Mouse (Mus musculus): ENCODE data around the gene Zswim3. TPM values are rescaled to one million over a fixed set of nuclear protein-coding genes. Genes with fewer than 3 reads are reported as not detected.

Gene Zswim3
- polyA plus RNA-seq, 1 experiment from 2014 or later = 11.3 TPM

GRCm38 (mm10) chr2:164767812-164768540 lies 36.9 kb upstream of the Zswim3 start:
- DNase-seq (ENCODE audit: low spot score) (no peak), ATAC-seq (replicated peaks; ENCODE audit: insufficient number of reproducible peaks, low FRiP score, low TSS enrichment, low read depth) (no peak)
- Histone ChIP-seq H3K27ac (replicated peaks; ENCODE audit: low read depth, low read length) (no peak overlapping the region), H3K4me3 (ENCODE audit: low read depth, low read length) (no peak overlapping the region), H3K36me3 (replicated peaks; ENCODE audit: control insufficient read depth, insufficient read depth, low read depth, low read length) (peaks cover 2% of the 10 kb centered on the region), H3K9me3 (replicated peaks; ENCODE audit: control insufficient read depth, low read length) (no peaks in the 10 kb centered on the region), H3K27me3 (ENCODE audit: control insufficient read depth, insufficient read depth, low read length) (no peaks in the 10 kb centered on the region), H3K4me2 (ENCODE audit: low read depth, low read length) (no peak overlapping the region), H3K9ac (replicated peaks; ENCODE audit: low read length) (no peak overlapping the region), H3K4me1 (ENCODE audit: control insufficient read depth, insufficient read depth, low read length) (peaks cover 4% of the 10 kb centered on the region; the same call in 1 of the 2 replicates)
- WGBS = 92% methylated on average over 15 of the region's 15 CpGs

DNA sequence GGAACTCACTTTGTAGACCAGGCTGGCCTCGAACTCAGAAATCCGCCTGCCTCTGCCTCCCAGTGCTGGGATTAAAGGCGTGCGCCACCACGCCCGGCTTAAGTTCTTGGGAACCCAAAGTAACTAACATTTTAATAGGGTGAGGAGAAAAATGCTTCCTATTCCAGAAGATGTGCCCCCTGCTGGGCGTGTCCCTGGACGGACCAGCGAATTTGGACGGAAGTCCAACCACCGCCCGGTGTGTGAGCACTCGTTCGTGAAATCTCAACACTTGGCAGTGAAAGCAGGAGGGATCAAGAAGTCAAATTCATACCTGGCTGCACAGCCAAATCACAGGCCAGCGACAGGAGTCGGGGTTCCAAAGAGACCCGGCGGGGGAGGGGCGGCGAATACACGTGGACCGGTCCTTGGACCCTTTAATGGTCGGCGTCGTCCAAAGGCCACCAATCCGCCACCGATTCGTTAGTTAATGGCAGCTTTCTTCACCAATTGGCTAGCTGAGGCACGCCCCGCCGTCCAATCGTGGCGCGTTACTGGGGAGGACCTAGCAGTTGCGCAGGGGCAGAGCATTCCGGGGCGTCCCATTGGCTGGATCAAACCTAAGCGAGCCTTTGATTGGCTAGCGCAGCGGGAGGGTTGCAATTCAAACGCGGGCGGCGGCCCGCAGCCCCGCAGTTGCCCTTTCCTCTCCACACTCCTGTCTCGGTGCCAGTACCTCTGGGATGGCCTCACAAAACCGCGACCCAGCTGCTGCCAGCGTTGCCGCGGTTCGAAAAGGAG lies 35.5 kb upstream of the Zswim3 start, which contains the start of gene Ube2c:
TSS of gene Ube2c (plus strand) at position 641 of the 780 bp plus-strand sequence.
- ATAC-seq (replicated peaks; ENCODE audit: insufficient number of reproducible peaks, low FRiP score, low TSS enrichment, low read depth) = peak; percentile 98
- no peaks in the 10 kb centered on the region for H3K27me3 ChIP-seq (ENCODE audit: control insufficient read depth, insufficient read depth, low read length)
- no peaks in the 10 kb centered on the region; the same call in none of the 2 replicates for H3K36me3 ChIP-seq (replicated peaks; ENCODE audit: control insufficient read depth, insufficient read depth, low read depth, low read length)
- no peaks in the 10 kb centered on the region for H3K9me3 ChIP-seq (replicated peaks; ENCODE audit: control insufficient read depth, low read length)
- peak; percentile 99 for DNase-seq (ENCODE audit: low spot score)
- H3K27ac ChIP-seq (replicated peaks; ENCODE audit: low read depth, low read length) = peak within 1 kb of the TSS; percentile 70
- WGBS = 2% methylated on average over 53 of the region's 53 CpGs
- peak within 1 kb of the TSS; percentile 82 for H3K4me2 ChIP-seq (ENCODE audit: low read depth, low read length)
- H3K4me3 ChIP-seq (ENCODE audit: low read depth, low read length) = peak within 1 kb of the TSS; percentile 99
- H3K4me1 ChIP-seq (ENCODE audit: control insufficient read depth, insufficient read depth, low read length) = peaks cover 4% of the 10 kb centered on the region; the same call in 1 of the 2 replicates
- H3K9ac ChIP-seq (replicated peaks; ENCODE audit: low read length) = peak within 1 kb of the TSS; percentile 90

- Histone ChIP-seq H3K27ac (replicated peaks; ENCODE audit: low read depth, low read length) (peak overlapping the region; percentile 70; the same call in 1 of the 2 replicates), H3K9ac (replicated peaks; ENCODE audit: low read length) (peak overlapping the region; percentile 90), H3K4me1 (ENCODE audit: control insufficient read depth, insufficient read depth, low read length) (peaks cover 4% of the 10 kb centered on the region; the same call in 1 of the 2 replicates), H3K27me3 (ENCODE audit: control insufficient read depth, insufficient read depth, low read length) (no peaks in the 10 kb centered on the region), H3K36me3 (replicated peaks; ENCODE audit: control insufficient read depth, insufficient read depth, low read depth, low read length) (no peaks in the 10 kb centered on the region; the same call in none of the 2 replicates), H3K4me2 (ENCODE audit: low read depth, low read length) (peak overlapping the region; percentile 82), H3K9me3 (replicated peaks; ENCODE audit: control insufficient read depth, low read length) (no peaks in the 10 kb centered on the region), H3K4me3 (ENCODE audit: low read depth, low read length) (peak overlapping the region; percentile 99)
- WGBS = 4% methylated on average over 15 of the region's 15 CpGs
- ATAC-seq (replicated peaks; ENCODE audit: insufficient number of reproducible peaks, low FRiP score, low TSS enrichment, low read depth) (no peak), DNase-seq (ENCODE audit: low spot score) (peak; percentile 28)
Measured at GRCm38 (mm10) chr2:164770279-164770678, 34.6 kb upstream of the Zswim3 start.

DNA sequence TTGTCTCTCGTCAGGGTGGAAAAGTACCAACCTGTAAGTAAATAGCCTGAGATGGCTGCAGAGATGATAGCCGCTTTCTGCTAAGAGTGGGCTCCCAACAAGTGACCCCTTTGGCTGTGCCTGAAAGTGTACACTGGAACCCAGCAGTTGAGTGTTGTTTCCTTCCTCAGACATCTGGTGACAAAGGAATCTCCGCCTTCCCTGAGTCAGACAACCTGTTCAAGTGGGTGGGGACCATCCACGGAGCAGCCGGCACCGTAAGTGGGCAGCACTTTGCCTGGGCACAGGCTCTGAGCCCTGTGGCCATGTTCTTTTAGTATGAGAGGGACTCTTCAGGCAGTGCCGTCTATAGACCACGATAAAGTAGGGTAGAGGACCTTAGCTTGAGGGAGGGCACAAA lies 33.8 kb upstream of the Zswim3 start:
- H3K9ac ChIP-seq (replicated peaks; ENCODE audit: low read length) = peak overlapping the region; percentile 90
- peaks cover 4% of the 10 kb centered on the region; the same call in 1 of the 2 replicates for H3K4me1 ChIP-seq (ENCODE audit: control insufficient read depth, insufficient read depth, low read length)
- no peaks in the 10 kb centered on the region for H3K9me3 ChIP-seq (replicated peaks; ENCODE audit: control insufficient read depth, low read length)
- DNase-seq (ENCODE audit: low spot score) (no peak), ATAC-seq (replicated peaks; ENCODE audit: insufficient number of reproducible peaks, low FRiP score, low TSS enrichment, low read depth) (no peak)
- 84% methylated on average over 8 of the region's 8 CpGs for WGBS
- no peak overlapping the region for H3K27ac ChIP-seq (replicated peaks; ENCODE audit: low read depth, low read length)
- H3K4me2 ChIP-seq (ENCODE audit: low read depth, low read length) = peak overlapping the region; percentile 82
- H3K27me3 ChIP-seq (ENCODE audit: control insufficient read depth, insufficient read depth, low read length) = no peaks in the 10 kb centered on the region
- H3K36me3 ChIP-seq (replicated peaks; ENCODE audit: control insufficient read depth, insufficient read depth, low read depth, low read length) = no peaks in the 10 kb centered on the region; the same call in none of the 2 replicates
- H3K4me3 ChIP-seq (ENCODE audit: low read depth, low read length) = peak overlapping the region; percentile 99

DNA sequence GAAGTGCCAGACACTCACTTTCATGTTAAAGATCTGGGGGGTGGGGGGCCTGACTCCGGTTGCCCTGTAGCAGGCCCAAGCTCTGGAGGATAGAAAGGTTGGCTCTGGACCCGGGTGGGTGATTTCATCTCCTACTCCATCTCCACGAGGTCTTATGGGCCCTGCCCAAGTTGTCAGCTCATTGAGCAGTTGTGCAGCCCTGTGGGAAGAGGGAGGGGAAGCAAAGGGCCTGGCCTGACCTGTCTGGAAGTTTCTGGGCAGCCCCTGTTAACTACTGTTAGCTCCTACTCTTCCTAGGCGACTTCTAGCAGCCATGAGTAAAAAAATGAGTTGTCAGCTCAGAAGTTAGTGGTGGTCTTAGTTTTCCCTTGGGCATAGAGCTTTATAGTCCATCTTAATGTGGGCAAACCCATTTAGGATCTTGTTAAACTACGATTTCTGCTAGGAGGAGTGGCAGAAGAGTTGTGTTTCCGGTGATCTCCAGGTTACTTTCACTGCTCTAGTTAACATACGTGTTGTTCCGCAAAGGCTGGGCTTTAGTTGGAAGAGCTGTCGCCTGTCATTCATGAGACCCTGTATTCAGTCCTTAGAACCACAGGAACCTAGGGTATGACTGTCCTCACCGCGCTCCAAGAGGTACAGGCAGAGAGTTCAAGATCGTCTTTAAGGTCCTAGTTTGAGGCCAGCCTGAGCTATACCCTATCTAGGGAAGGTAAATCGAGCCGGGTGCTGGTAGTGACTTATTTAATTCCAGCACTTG lies 31.5 kb upstream of the Zswim3 start:
- Histone ChIP-seq H3K9ac (replicated peaks; ENCODE audit: low read length) (no peak overlapping the region), H3K4me2 (ENCODE audit: low read depth, low read length) (no peak overlapping the region), H3K4me1 (ENCODE audit: control insufficient read depth, insufficient read depth, low read length) (peaks cover 4% of the 10 kb centered on the region; the same call in 1 of the 2 replicates), H3K36me3 (replicated peaks; ENCODE audit: control insufficient read depth, insufficient read depth, low read depth, low read length) (no peaks in the 10 kb centered on the region; the same call in 1 of the 2 replicates), H3K4me3 (ENCODE audit: low read depth, low read length) (no peak overlapping the region), H3K27ac (replicated peaks; ENCODE audit: low read depth, low read length) (no peak overlapping the region), H3K27me3 (ENCODE audit: control insufficient read depth, insufficient read depth, low read length) (no peaks in the 10 kb centered on the region), H3K9me3 (replicated peaks; ENCODE audit: control insufficient read depth, low read length) (no peaks in the 10 kb centered on the region; the same call in 1 of the 2 replicates)
- 82% methylated on average over 14 of the region's 14 CpGs for WGBS
- DNase-seq (ENCODE audit: low spot score) = no peak
- no peak for ATAC-seq (replicated peaks; ENCODE audit: insufficient number of reproducible peaks, low FRiP score, low TSS enrichment, low read depth)

GRCm38 (mm10) chr2:164773989-164774364 lies 30.9 kb upstream of the Zswim3 start:
- Histone ChIP-seq H3K27me3 (ENCODE audit: control insufficient read depth, insufficient read depth, low read length) (no peaks in the 10 kb centered on the region), H3K4me3 (ENCODE audit: low read depth, low read length) (no peak overlapping the region), H3K4me2 (ENCODE audit: low read depth, low read length) (no peak overlapping the region), H3K4me1 (ENCODE audit: control insufficient read depth, insufficient read depth, low read length) (peaks cover 4% of the 10 kb centered on the region; the same call in 1 of the 2 replicates), H3K9ac (replicated peaks; ENCODE audit: low read length) (no peak overlapping the region), H3K36me3 (replicated peaks; ENCODE audit: control insufficient read depth, insufficient read depth, low read depth, low read length) (no peaks in the 10 kb centered on the region; the same call in 1 of the 2 replicates), H3K27ac (replicated peaks; ENCODE audit: low read depth, low read length) (no peak overlapping the region), H3K9me3 (replicated peaks; ENCODE audit: control insufficient read depth, low read length) (no peaks in the 10 kb centered on the region; the same call in 1 of the 2 replicates)
- WGBS = 84% methylated on average over 5 of the region's 5 CpGs
- ATAC-seq (replicated peaks; ENCODE audit: insufficient number of reproducible peaks, low FRiP score, low TSS enrichment, low read depth) (no peak), DNase-seq (ENCODE audit: low spot score) (no peak)

DNA sequence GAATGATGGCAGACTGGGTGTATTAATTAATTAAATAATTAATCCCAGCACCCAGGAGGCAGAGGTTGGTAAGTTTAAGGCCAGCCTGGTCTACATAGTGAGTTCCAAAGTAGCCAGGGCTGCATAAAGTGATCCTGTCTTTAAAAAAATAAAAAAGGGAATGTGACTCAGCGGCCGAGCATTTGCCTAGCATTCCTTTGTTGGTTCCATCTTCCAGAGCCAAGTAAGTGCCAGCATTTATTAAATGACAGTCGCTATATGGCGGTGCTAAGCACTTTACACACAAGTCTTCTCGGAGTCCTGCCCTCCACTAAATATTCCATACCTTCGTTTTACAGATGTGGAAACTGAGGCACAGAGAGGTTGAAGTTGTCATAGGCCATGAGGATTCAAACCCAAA lies 28.8 kb upstream of the Zswim3 start:
- 90% methylated on average over 6 of the region's 6 CpGs for WGBS

More for the DNA sequence above, 28.8 kb upstream of the Zswim3 start:
- Histone ChIP-seq H3K4me2 (ENCODE audit: low read depth, low read length) (no peak overlapping the region), H3K4me3 (ENCODE audit: low read depth, low read length) (no peak overlapping the region), H3K9ac (replicated peaks; ENCODE audit: low read length) (no peak overlapping the region), H3K9me3 (replicated peaks; ENCODE audit: control insufficient read depth, low read length) (no peaks in the 10 kb centered on the region; the same call in 1 of the 2 replicates), H3K27me3 (ENCODE audit: control insufficient read depth, insufficient read depth, low read length) (no peaks in the 10 kb centered on the region), H3K36me3 (replicated peaks; ENCODE audit: control insufficient read depth, insufficient read depth, low read depth, low read length) (no peaks in the 10 kb centered on the region; the same call in 1 of the 2 replicates), H3K27ac (replicated peaks; ENCODE audit: low read depth, low read length) (no peak overlapping the region), H3K4me1 (ENCODE audit: control insufficient read depth, insufficient read depth, low read length) (peaks cover 4% of the 10 kb centered on the region; the same call in 1 of the 2 replicates)
- ATAC-seq (replicated peaks; ENCODE audit: insufficient number of reproducible peaks, low FRiP score, low TSS enrichment, low read depth) = no peak
- no peak for DNase-seq (ENCODE audit: low spot score)

Measured in embryonic facial prominence, embryonic 11.5 days (tissue).